Mouse (Mus musculus) lung, embryonic 14.5 days (tissue): ENCODE results near the gene Xylt1. TPM values are rescaled to one million over a fixed set of nuclear protein-coding genes. Genes with fewer than 3 reads are reported as not detected.

Experiments
- ATAC-seq: fragments of 200-750 bp; cut with Nextera tagmentation; 2 replicates; pipeline ENCODE4 v1.8.0; 2017; ENCODE audit warnings: mild to moderate bottlenecking, moderate TSS enrichment, moderate library complexity; ENCODE audit not compliant: insufficient read depth
- DNase-seq: peaks from one replicate; pipeline ENCODE4 v3.0.0-alpha.2; 2015
- H3K27ac ChIP-seq: fragments of 300-500 bp; sonication (generic); 2 replicates; pipeline ENCODE4 v1.5.1; 2014; ENCODE audit warnings: low read depth, mild to moderate bottlenecking, moderate library complexity
- H3K27me3 ChIP-seq: fragments of 300-500 bp; sonication (generic); 2 replicates; pipeline ENCODE4 v1.6.1; 2014; ENCODE audit warnings: low read length, control low read depth; ENCODE audit not compliant: insufficient read depth
- H3K36me3 ChIP-seq: fragments of 300-500 bp; sonication (generic); 2 replicates; pipeline ENCODE4 v1.6.1; 2014; ENCODE audit warnings: control low read depth; ENCODE audit not compliant: insufficient read depth
- H3K4me1 ChIP-seq: fragments of 300-500 bp; sonication (generic); 2 replicates; pipeline ENCODE4 v1.6.1; 2014; ENCODE audit warnings: antibody characterized with exemption, control low read depth; ENCODE audit not compliant: insufficient read depth
- H3K4me2 ChIP-seq: fragments of 300-500 bp; sonication (generic); 2 replicates; pipeline ENCODE4 v1.6.1; 2014; ENCODE audit warnings: mild to moderate bottlenecking
- H3K4me3 ChIP-seq: fragments of 300-500 bp; sonication (generic); 2 replicates; pipeline ENCODE4 v1.5.1; 2014; ENCODE audit warnings: low read depth, low read length
- H3K9ac ChIP-seq: fragments of 300-500 bp; sonication (generic); 2 replicates; pipeline ENCODE4 v1.6.1; 2014
- H3K9me3 ChIP-seq: fragments of 300-500 bp; sonication (generic); 2 replicates; pipeline ENCODE4 v1.6.1; 2016; ENCODE audit warnings: low read depth, low read length, control low read depth
- CTCF ChIP-seq: IDR thresholded peaks from 2 replicates; pipeline ENCODE4 v1.5.1; 2016; ENCODE audit warnings: antibody characterized with exemption, low read depth
- WGBS: fragments of 180-500 bp; shearing (Covaris S2); extraction: QIAGEN DNeasy Blood & Tissue Kit; methylation state at CpG from one replicate; pipeline ENCODE4 v1.1.7; 2014; 5-methylcytosine and 5-hydroxymethylcytosine counted together
- polyA plus RNA-seq: library from polyadenylated mRNA; unstranded; fragments of >200 nt; fragmentation: Nextera tagmentation; extraction: Ambion mirVana; gene quantifications from 2 replicates; pipeline ENCODE4 v1.2.1, GENCODE M21; 2014

Xylt1 gene
- polyA plus RNA-seq, 1 experiment from 2014 or later: 1.0 TPM

- H3K4me2 ChIP-seq: no peak overlapping the region
- H3K27ac ChIP-seq: no peak overlapping the region
- WGBS: 77% methylated on average over 11 of the region's 11 CpGs
- no peaks in the 10 kb centered on the region for H3K36me3 ChIP-seq
- TF ChIP-seq CTCF: no peak
- H3K9ac ChIP-seq: no peak overlapping the region
- H3K4me3 ChIP-seq: no peak overlapping the region
- no peak for ATAC-seq
- no peaks in the 10 kb centered on the region for H3K27me3 ChIP-seq
- H3K4me1 ChIP-seq: no peaks in the 10 kb centered on the region
- no peak for DNase-seq
- H3K9me3 ChIP-seq: no peaks in the 10 kb centered on the region
Observed at GRCm38 (mm10) chr7:117567653-117568340, 187.0 kb downstream of the Xylt1 start.

DNA sequence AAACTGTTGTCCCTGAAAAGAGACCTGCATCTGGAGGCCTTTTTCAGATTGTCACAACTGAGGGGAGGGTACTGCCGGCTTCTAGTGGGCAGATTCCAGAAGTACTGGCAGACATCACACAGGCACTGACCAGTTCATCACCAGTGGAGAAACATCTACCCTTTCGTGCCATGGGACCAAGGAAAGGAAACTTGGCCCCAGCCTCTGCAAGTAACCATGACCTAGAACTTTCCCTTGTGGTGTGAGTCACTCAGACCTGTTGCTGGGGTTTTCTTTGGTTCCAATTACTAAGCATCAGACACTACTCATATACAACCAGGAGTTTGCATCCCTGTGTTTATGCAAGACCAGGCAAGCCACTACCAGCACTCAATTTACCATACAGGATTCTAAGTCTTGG, 190.4 kb downstream of the Xylt1 start:
- H3K4me1 ChIP-seq: no peaks in the 10 kb centered on the region
- TF ChIP-seq CTCF: no peak

GRCm38 (mm10) chr7:117571713-117572112, 190.9 kb downstream of the Xylt1 start:
- ATAC-seq: no peak
- no peaks in the 10 kb centered on the region for H3K36me3 ChIP-seq
- H3K9ac ChIP-seq: no peak overlapping the region
- H3K4me1 ChIP-seq: no peaks in the 10 kb centered on the region
- 66% methylated on average over 5 of the region's 5 CpGs for WGBS
- H3K9me3 ChIP-seq: no peaks in the 10 kb centered on the region
- H3K4me2 ChIP-seq: no peak overlapping the region
- no peak overlapping the region for H3K27ac ChIP-seq
- no peak overlapping the region for H3K4me3 ChIP-seq
- no peak for DNase-seq
- no peaks in the 10 kb centered on the region for H3K27me3 ChIP-seq
- TF ChIP-seq CTCF: no peak

More for the DNA sequence above, 190.4 kb downstream of the Xylt1 start:
- no peaks in the 10 kb centered on the region for H3K36me3 ChIP-seq
- no peak overlapping the region for H3K27ac ChIP-seq
- H3K27me3 ChIP-seq: no peaks in the 10 kb centered on the region
- no peak for ATAC-seq
- no peak for DNase-seq
- H3K4me3 ChIP-seq: no peak overlapping the region
- H3K9ac ChIP-seq: no peak overlapping the region
- WGBS: 77% methylated on average over 2 of the region's 2 CpGs
- no peak overlapping the region for H3K4me2 ChIP-seq
- H3K9me3 ChIP-seq: no peaks in the 10 kb centered on the region

DNA sequence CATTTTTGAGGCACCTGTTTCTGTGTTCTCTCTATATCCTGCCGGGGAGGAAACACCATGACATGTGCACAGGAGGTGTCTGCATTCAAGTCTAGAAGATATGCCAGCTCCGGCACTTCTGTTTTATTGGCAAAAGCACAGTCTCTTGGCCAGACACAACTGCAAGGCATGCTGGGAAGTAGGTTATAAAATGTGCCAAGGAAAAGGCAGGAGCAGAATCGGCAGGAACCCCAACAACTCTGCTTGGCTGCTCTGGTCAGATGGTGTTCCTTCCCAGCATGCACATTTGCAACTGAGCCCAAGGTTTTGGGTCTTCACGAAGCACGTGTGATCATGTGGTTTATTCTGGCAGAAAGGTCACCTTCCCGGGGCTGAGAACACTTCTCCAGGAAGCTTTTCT, 192.4 kb downstream of the Xylt1 start:
- TF ChIP-seq CTCF: no peak
- no peak for ATAC-seq
- DNase-seq: no peak
- Histone ChIP-seq H3K4me3 (no peak overlapping the region), H3K36me3 (no peaks in the 10 kb centered on the region), H3K27me3 (no peaks in the 10 kb centered on the region), H3K9ac (no peak overlapping the region), H3K9me3 (no peaks in the 10 kb centered on the region), H3K4me2 (no peak overlapping the region), H3K4me1 (no peaks in the 10 kb centered on the region), H3K27ac (no peak overlapping the region)
- 62% methylated on average over 6 of the region's 6 CpGs for WGBS

DNA sequence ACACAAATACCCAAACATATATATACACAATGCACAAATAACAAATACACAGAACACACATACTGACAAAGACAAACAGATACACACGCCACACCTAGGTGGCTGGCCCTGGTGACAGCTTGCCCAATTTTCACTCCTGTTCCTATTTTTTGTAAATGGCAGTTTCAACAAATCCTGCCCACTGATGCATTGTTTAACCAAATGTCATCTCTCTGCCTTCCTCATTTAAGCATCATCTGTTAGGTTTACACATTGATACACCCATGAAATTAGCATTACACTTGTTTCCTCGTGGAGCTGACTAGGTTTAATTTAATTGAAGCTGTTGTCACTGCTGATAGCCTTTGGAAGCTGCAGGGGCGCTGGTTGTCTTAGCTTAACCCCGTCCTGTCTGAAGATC, 194.6 kb downstream of the Xylt1 start:
- Histone ChIP-seq H3K27ac (no peak overlapping the region), H3K27me3 (no peaks in the 10 kb centered on the region), H3K4me2 (no peak overlapping the region), H3K9ac (no peak overlapping the region), H3K4me3 (no peak overlapping the region), H3K4me1 (no peaks in the 10 kb centered on the region), H3K36me3 (no peaks in the 10 kb centered on the region), H3K9me3 (no peaks in the 10 kb centered on the region)
- TF ChIP-seq CTCF: no peak
- DNase-seq (no peak), ATAC-seq (no peak)
- WGBS: 36% methylated on average over 4 of the region's 4 CpGs

DNA sequence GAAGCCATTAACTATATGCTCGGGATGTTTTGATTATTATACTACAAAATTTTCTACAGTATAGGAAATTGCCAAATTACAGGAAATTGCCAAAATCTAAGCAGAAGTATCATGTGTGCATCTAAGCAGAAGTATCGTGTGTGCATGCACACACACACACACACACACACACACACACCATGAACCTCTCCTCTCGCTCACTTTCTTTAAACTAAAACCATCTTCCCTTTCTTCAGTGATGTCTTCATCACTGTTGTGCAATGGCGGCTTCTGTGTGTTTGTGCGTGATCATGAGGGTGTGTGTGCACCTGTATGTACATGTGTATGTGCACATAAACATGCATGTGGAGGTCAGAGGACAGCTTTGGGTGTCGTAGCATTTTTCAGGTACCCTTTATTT, 196.3 kb downstream of the Xylt1 start:
- Histone ChIP-seq H3K27ac (no peak overlapping the region), H3K4me2 (no peak overlapping the region), H3K9ac (no peak overlapping the region), H3K4me1 (no peaks in the 10 kb centered on the region), H3K27me3 (no peaks in the 10 kb centered on the region), H3K4me3 (no peak overlapping the region), H3K9me3 (no peaks in the 10 kb centered on the region), H3K36me3 (no peaks in the 10 kb centered on the region)
- TF ChIP-seq CTCF: no peak
- no peak for ATAC-seq
- WGBS: 89% methylated on average over 6 of the region's 6 CpGs
- no peak for DNase-seq

GRCm38 (mm10) chr7:117585164-117585563, 204.4 kb downstream of the Xylt1 start:
- Histone ChIP-seq H3K4me2 (no peak overlapping the region), H3K4me3 (no peak overlapping the region), H3K9me3 (no peaks in the 10 kb centered on the region), H3K27me3 (no peaks in the 10 kb centered on the region), H3K4me1 (no peaks in the 10 kb centered on the region), H3K36me3 (no peaks in the 10 kb centered on the region), H3K27ac (no peak overlapping the region), H3K9ac (no peak overlapping the region)
- WGBS: 32% methylated on average over 5 of the region's 5 CpGs
- DNase-seq (peak; percentile 49), ATAC-seq (no peak; the same call in 1 of the 2 replicates)
- no peak for TF ChIP-seq CTCF

GRCm38 (mm10) chr7:117586811-117587210, 206.0 kb downstream of the Xylt1 start:
- no peak overlapping the region for H3K4me2 ChIP-seq
- ATAC-seq (no peak), DNase-seq (no peak)
- no peak overlapping the region for H3K27ac ChIP-seq
- TF ChIP-seq CTCF: no peak
- H3K36me3 ChIP-seq: no peaks in the 10 kb centered on the region
- no peak overlapping the region for H3K9ac ChIP-seq
- H3K27me3 ChIP-seq: no peaks in the 10 kb centered on the region
- H3K9me3 ChIP-seq: no peaks in the 10 kb centered on the region
- no peak overlapping the region for H3K4me3 ChIP-seq
- H3K4me1 ChIP-seq: no peaks in the 10 kb centered on the region
